Mouse (Mus musculus): ENCODE results near the gene Pcdh9. TPM values are rescaled to one million over a fixed set of nuclear protein-coding genes. Genes with fewer than 3 reads are reported as not detected.

Pcdh9 gene
- polyA plus RNA-seq, 1 experiment from 2014 or later, result 24.1 TPM

DNA sequence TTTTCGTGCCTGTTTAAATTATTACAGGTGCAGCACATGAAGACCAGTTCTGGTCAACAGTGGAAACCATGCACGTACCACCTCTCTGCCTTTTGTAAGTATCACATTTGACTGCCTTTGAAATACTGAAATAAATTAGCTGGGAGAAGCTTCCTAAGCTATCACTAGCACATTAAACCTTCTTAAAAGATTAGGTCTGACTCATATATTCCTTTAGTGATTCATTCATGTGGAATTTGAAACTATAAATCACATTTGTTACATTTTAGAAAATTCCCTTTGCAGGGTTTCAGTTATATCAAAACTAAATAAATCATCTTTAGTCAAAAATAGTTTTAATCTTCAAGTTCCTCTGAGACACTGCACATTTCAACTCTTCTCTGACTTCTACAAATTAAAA is 722.1 kb downstream of the Pcdh9 start:
- ATAC-seq (ENCODE audit: insufficient read depth, low FRiP score), result no peak
- 49% methylated on average over 2 of the region's 2 CpGs for WGBS
- no peak overlapping the region for H3K4me3 ChIP-seq (replicated peaks; ENCODE audit: low read length)

DNA sequence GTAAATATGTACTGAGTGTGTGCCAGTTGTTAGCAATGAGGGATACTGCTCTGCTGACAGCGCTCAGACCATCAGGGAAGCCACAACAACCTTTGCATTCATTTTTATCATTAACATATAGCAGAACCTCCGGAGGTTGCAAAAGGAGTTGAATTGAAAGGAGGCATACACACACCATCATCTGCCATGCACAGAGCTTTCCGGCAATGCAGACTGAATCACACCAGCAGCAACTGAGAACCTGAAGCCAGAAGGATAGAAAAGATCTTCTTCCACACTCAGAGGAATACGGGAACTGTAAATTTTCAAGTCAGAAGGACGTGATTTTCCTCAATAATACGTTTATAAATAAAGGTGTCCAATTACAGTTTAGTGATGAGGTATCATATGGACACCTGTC is 747.1 kb downstream of the Pcdh9 start:
- H3K4me3 ChIP-seq (replicated peaks; ENCODE audit: low read length), result no peak overlapping the region
- no peaks in the 10 kb centered on the region for H3K9me3 ChIP-seq (replicated peaks; ENCODE audit: control insufficient read depth, low read length)
- ATAC-seq (ENCODE audit: insufficient read depth, low FRiP score), result no peak
- no peak overlapping the region for H3K27ac ChIP-seq (ENCODE audit: low read length)
- no peak overlapping the region for H3K9ac ChIP-seq (ENCODE audit: low read length)
- no peaks in the 10 kb centered on the region for H3K4me1 ChIP-seq (ENCODE audit: control insufficient read depth, insufficient read depth, low read length)
- H3K36me3 ChIP-seq (ENCODE audit: control insufficient read depth, insufficient read depth, low read length), result no peaks in the 10 kb centered on the region
- WGBS, result 80% methylated on average over 6 of the region's 6 CpGs
- H3K4me2 ChIP-seq (ENCODE audit: low read depth, low read length), result no peak overlapping the region
- no peaks in the 10 kb centered on the region for H3K27me3 ChIP-seq (ENCODE audit: control insufficient read depth, insufficient read depth, low read length)

More for the DNA sequence above, 722.1 kb downstream of the Pcdh9 start:
- Histone ChIP-seq H3K4me2 (ENCODE audit: low read depth, low read length) (no peak overlapping the region), H3K27ac (ENCODE audit: low read length) (no peak overlapping the region), H3K9me3 (replicated peaks; ENCODE audit: control insufficient read depth, low read length) (no peaks in the 10 kb centered on the region), H3K27me3 (ENCODE audit: control insufficient read depth, insufficient read depth, low read length) (no peaks in the 10 kb centered on the region), H3K4me1 (ENCODE audit: control insufficient read depth, insufficient read depth, low read length) (no peaks in the 10 kb centered on the region), H3K9ac (ENCODE audit: low read length) (no peak overlapping the region), H3K36me3 (ENCODE audit: control insufficient read depth, insufficient read depth, low read length) (no peaks in the 10 kb centered on the region)

DNA sequence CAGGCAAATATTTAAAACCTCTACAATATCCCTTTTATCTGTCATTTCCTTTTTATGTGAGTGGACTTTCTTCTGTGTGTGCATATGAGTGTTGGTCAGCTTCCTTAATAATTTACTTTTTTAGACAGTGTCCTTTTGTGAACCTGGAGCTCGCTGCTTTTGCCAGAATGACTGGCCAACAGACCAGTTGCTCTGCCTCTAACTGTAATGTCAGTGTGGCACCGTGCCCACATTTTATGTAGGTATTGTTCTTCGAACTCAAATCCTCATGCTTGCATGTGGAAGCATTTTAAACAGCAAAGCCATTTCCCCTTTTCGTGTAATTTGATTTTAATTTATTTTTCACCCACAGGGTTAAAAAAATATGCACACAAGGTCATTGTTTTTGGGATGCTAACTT is 748.4 kb downstream of the Pcdh9 start:
- Histone ChIP-seq H3K9me3 (replicated peaks; ENCODE audit: control insufficient read depth, low read length) (no peaks in the 10 kb centered on the region), H3K36me3 (ENCODE audit: control insufficient read depth, insufficient read depth, low read length) (no peaks in the 10 kb centered on the region), H3K27me3 (ENCODE audit: control insufficient read depth, insufficient read depth, low read length) (no peaks in the 10 kb centered on the region), H3K4me2 (ENCODE audit: low read depth, low read length) (no peak overlapping the region), H3K4me3 (replicated peaks; ENCODE audit: low read length) (no peak overlapping the region), H3K27ac (ENCODE audit: low read length) (no peak overlapping the region), H3K9ac (ENCODE audit: low read length) (no peak overlapping the region), H3K4me1 (ENCODE audit: control insufficient read depth, insufficient read depth, low read length) (no peaks in the 10 kb centered on the region)
- 79% methylated on average over 4 of the region's 4 CpGs for WGBS
- no peak for ATAC-seq (ENCODE audit: insufficient read depth, low FRiP score)

GRCm38 (mm10) chr14:93126993-93127392 is 763.5 kb downstream of the Pcdh9 start:
- Histone ChIP-seq H3K9ac (ENCODE audit: low read length) (no peak overlapping the region), H3K4me2 (ENCODE audit: low read depth, low read length) (no peak overlapping the region)
- WGBS, result 81% methylated on average over 3 of the region's 3 CpGs

GRCm38 (mm10) chr14:93102755-93103154 is 787.7 kb downstream of the Pcdh9 start:
- Histone ChIP-seq H3K4me1 (ENCODE audit: control insufficient read depth, insufficient read depth, low read length) (no peaks in the 10 kb centered on the region), H3K36me3 (ENCODE audit: control insufficient read depth, insufficient read depth, low read length) (no peaks in the 10 kb centered on the region), H3K27me3 (ENCODE audit: control insufficient read depth, insufficient read depth, low read length) (no peaks in the 10 kb centered on the region), H3K4me3 (replicated peaks; ENCODE audit: low read length) (no peak overlapping the region), H3K9ac (ENCODE audit: low read length) (no peak overlapping the region), H3K9me3 (replicated peaks; ENCODE audit: control insufficient read depth, low read length) (no peaks in the 10 kb centered on the region), H3K4me2 (ENCODE audit: low read depth, low read length) (no peak overlapping the region), H3K27ac (ENCODE audit: low read length) (no peak overlapping the region)
- ATAC-seq (ENCODE audit: insufficient read depth, low FRiP score), result no peak
- WGBS, result 61% methylated on average over 2 of the region's 2 CpGs

More at GRCm38 (mm10) chr14:93126993-93127392, 763.5 kb downstream of the Pcdh9 start:
- Histone ChIP-seq H3K27ac (ENCODE audit: low read length) (no peak overlapping the region), H3K27me3 (ENCODE audit: control insufficient read depth, insufficient read depth, low read length) (no peaks in the 10 kb centered on the region), H3K9me3 (replicated peaks; ENCODE audit: control insufficient read depth, low read length) (no peaks in the 10 kb centered on the region), H3K4me1 (ENCODE audit: control insufficient read depth, insufficient read depth, low read length) (no peaks in the 10 kb centered on the region), H3K36me3 (ENCODE audit: control insufficient read depth, insufficient read depth, low read length) (no peaks in the 10 kb centered on the region), H3K4me3 (replicated peaks; ENCODE audit: low read length) (no peak overlapping the region)
- ATAC-seq (ENCODE audit: insufficient read depth, low FRiP score), result no peak

DNA sequence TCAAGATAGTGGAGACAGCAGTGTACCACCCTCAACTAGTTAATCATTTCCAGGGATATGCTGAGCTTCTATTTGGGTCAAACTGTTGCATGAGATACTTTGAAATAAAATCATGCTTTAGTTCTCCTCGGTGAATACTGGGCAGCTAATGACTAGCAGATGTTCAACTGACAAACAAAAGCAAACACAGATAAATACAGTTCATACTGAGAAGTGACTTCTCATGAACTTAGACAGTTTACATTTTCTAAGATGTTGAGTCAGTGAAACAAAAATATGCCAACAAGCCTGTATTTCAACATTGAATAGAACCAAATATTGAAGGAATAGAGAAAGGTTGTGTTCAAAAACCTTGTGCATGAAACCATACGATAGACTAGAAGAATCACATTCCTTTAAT is 795.4 kb downstream of the Pcdh9 start:
- Histone ChIP-seq H3K27ac (ENCODE audit: low read length) (no peak overlapping the region), H3K4me1 (ENCODE audit: control insufficient read depth, insufficient read depth, low read length) (no peaks in the 10 kb centered on the region), H3K9me3 (replicated peaks; ENCODE audit: control insufficient read depth, low read length) (no peaks in the 10 kb centered on the region), H3K9ac (ENCODE audit: low read length) (no peak overlapping the region), H3K36me3 (ENCODE audit: control insufficient read depth, insufficient read depth, low read length) (no peaks in the 10 kb centered on the region), H3K27me3 (ENCODE audit: control insufficient read depth, insufficient read depth, low read length) (no peaks in the 10 kb centered on the region), H3K4me3 (replicated peaks; ENCODE audit: low read length) (no peak overlapping the region), H3K4me2 (ENCODE audit: low read depth, low read length) (no peak overlapping the region)
- ATAC-seq (ENCODE audit: insufficient read depth, low FRiP score), result no peak
- WGBS, result 30% methylated on average over 2 of the region's 2 CpGs

- no peak overlapping the region for H3K4me3 ChIP-seq (replicated peaks; ENCODE audit: low read length)
- H3K9me3 ChIP-seq (replicated peaks; ENCODE audit: control insufficient read depth, low read length), result no peaks in the 10 kb centered on the region
- H3K36me3 ChIP-seq (ENCODE audit: control insufficient read depth, insufficient read depth, low read length), result no peaks in the 10 kb centered on the region
- ATAC-seq (ENCODE audit: insufficient read depth, low FRiP score), result no peak
- H3K27me3 ChIP-seq (ENCODE audit: control insufficient read depth, insufficient read depth, low read length), result no peaks in the 10 kb centered on the region
- H3K4me2 ChIP-seq (ENCODE audit: low read depth, low read length), result no peak overlapping the region
- 55% methylated on average over 4 of the region's 4 CpGs for WGBS
- no peak overlapping the region for H3K9ac ChIP-seq (ENCODE audit: low read length)
- H3K27ac ChIP-seq (ENCODE audit: low read length), result no peak overlapping the region
- no peaks in the 10 kb centered on the region for H3K4me1 ChIP-seq (ENCODE audit: control insufficient read depth, insufficient read depth, low read length)
These were observed 797.7 kb downstream of the Pcdh9 start for GRCm38 (mm10) chr14:93092806-93093205.

DNA sequence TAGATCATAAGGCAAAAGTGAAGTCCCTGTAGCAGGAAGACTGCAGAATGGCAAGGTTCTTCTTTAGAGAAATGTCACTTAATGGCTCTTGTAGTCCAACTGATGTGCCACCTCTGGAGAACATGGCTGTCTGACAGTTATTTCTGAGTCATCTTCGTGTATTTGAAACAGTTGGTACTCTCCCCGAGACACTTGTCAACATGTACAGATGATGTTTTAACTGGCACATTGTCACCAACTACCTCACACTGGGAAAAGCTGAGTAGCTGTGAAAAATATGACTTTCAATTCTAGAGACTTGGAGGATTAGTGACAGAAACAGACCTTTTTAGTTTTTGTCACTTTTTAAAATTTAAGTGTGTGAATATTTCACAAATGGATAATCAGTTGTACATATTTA is 804.8 kb downstream of the Pcdh9 start:
- H3K27me3 ChIP-seq (ENCODE audit: control insufficient read depth, insufficient read depth, low read length), result no peaks in the 10 kb centered on the region
- H3K27ac ChIP-seq (ENCODE audit: low read length), result no peak overlapping the region
- no peak overlapping the region for H3K9ac ChIP-seq (ENCODE audit: low read length)
- ATAC-seq (ENCODE audit: insufficient read depth, low FRiP score), result no peak
- H3K36me3 ChIP-seq (ENCODE audit: control insufficient read depth, insufficient read depth, low read length), result no peaks in the 10 kb centered on the region
- 79% methylated on average over 2 of the region's 2 CpGs for WGBS
- no peaks in the 10 kb centered on the region for H3K9me3 ChIP-seq (replicated peaks; ENCODE audit: control insufficient read depth, low read length)
- no peak overlapping the region for H3K4me3 ChIP-seq (replicated peaks; ENCODE audit: low read length)
- no peaks in the 10 kb centered on the region for H3K4me1 ChIP-seq (ENCODE audit: control insufficient read depth, insufficient read depth, low read length)
- H3K4me2 ChIP-seq (ENCODE audit: low read depth, low read length), result no peak overlapping the region

GRCm38 (mm10) chr14:93083140-93083539 is 807.3 kb downstream of the Pcdh9 start:
- Histone ChIP-seq H3K27me3 (ENCODE audit: control insufficient read depth, insufficient read depth, low read length) (no peaks in the 10 kb centered on the region), H3K4me1 (ENCODE audit: control insufficient read depth, insufficient read depth, low read length) (no peaks in the 10 kb centered on the region), H3K4me3 (replicated peaks; ENCODE audit: low read length) (no peak overlapping the region), H3K4me2 (ENCODE audit: low read depth, low read length) (no peak overlapping the region), H3K27ac (ENCODE audit: low read length) (no peak overlapping the region), H3K9me3 (replicated peaks; ENCODE audit: control insufficient read depth, low read length) (no peaks in the 10 kb centered on the region), H3K36me3 (ENCODE audit: control insufficient read depth, insufficient read depth, low read length) (no peaks in the 10 kb centered on the region), H3K9ac (ENCODE audit: low read length) (no peak overlapping the region)
- ATAC-seq (ENCODE audit: insufficient read depth, low FRiP score), result no peak
- 51% methylated on average over 2 of the region's 2 CpGs for WGBS

DNA sequence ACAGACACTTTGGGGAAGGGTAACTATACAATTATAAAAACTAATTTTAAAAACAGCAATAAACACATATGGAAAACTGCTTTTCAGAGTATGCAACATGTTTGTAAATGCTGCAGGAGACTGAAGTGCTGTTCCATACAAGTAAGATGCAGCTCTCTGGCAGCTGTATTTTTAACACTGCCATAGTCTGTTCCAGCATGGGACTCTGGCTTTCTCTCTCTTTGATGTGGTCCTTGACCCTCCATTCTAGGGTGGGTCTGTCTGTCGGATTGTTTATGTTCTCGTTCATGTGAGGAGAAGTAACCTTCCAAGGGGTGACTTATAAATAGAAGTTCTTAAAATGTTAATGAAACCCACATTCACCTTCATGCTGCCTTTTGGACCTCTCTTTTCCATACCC is 809.6 kb downstream of the Pcdh9 start:
- no peaks in the 10 kb centered on the region for H3K4me1 ChIP-seq (ENCODE audit: control insufficient read depth, insufficient read depth, low read length)
- H3K9ac ChIP-seq (ENCODE audit: low read length), result no peak overlapping the region
- H3K9me3 ChIP-seq (replicated peaks; ENCODE audit: control insufficient read depth, low read length), result no peaks in the 10 kb centered on the region
- no peaks in the 10 kb centered on the region for H3K36me3 ChIP-seq (ENCODE audit: control insufficient read depth, insufficient read depth, low read length)
- ATAC-seq (ENCODE audit: insufficient read depth, low FRiP score), result no peak
- H3K4me2 ChIP-seq (ENCODE audit: low read depth, low read length), result no peak overlapping the region
- no peaks in the 10 kb centered on the region for H3K27me3 ChIP-seq (ENCODE audit: control insufficient read depth, insufficient read depth, low read length)
- H3K4me3 ChIP-seq (replicated peaks; ENCODE audit: low read length), result no peak overlapping the region
- WGBS, result 26% methylated on average over 2 of the region's 2 CpGs
- no peak overlapping the region for H3K27ac ChIP-seq (ENCODE audit: low read length)

Data from stomach, embryonic 16.5 days (tissue).